Mouse (Mus musculus): ENCODE data around the gene Igf2bp2. TPM values are rescaled to one million over a fixed set of nuclear protein-coding genes. Genes with fewer than 3 reads are reported as not detected.

Gene Igf2bp2
- total and polyA plus RNA-seq, 3 experiments, result 0.43 to 1.5 (median 0.51) TPM

DNA sequence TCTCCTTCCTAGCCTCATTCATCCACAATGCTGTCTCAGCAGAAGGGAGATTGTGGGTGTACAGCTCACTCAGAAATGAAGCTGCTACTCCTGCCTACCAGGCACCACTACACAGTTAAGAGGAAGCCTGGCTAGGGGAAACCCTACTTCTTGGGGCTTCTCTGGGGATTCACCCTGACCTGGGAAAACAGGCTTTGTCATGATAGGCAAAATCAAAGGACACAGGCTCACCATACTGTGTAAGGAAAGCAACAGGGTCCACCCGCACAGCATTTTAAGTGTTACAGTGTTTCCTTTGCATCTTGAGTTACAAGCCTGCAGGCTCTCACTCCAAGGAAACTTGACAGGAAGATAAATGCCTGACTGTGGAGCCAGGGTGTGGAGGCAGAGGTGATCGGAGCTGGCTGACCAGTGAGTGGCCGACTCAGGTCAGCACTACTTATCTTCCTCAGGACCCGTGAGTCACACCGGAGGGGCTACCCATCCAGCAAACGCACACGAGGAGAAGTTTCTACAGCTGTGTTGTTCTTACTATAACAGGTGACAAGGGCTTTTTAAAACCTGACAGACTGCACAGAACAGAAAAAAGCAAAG is 38.7 kb downstream of the Igf2bp2 start (continued):
- no peak for TF ChIP-seq POLR2A (IDR thresholded peaks at IDR 0.05; ENCODE audit: low read depth, low read length)
- TF ChIP-seq UBTF (IDR thresholded peaks at IDR 0.05; ENCODE audit: low read depth, low read length), result 0 out of 2 replicates have a peak, but pooled peaks have one; percentile 45
- TF ChIP-seq HCFC1 (IDR thresholded peaks at IDR 0.05; ENCODE audit: low read depth, low read length), result no peak
- no peak for TF ChIP-seq USF2 (conservative IDR thresholded peaks at IDR 0.05; ENCODE audit: low read depth, low read length)
- TF ChIP-seq ETS1 (conservative IDR thresholded peaks at IDR 0.05; ENCODE audit: low read depth, low read length), result peak; percentile 30; the same call in 1 of the 2 replicates
- no peak for TF ChIP-seq MAX (IDR thresholded peaks at IDR 0.05; ENCODE audit: low read length)
- TF ChIP-seq NRF1 (IDR thresholded peaks at IDR 0.05; ENCODE audit: low read depth, low read length), result no peak
- TF ChIP-seq TCF12 (IDR thresholded peaks at IDR 0.05; ENCODE audit: low read depth, low read length), result peak; percentile 21; the same call in 1 of the 2 replicates
- no peak for TF ChIP-seq USF1 (IDR thresholded peaks at IDR 0.05; ENCODE audit: low read depth, low read length)

DNA sequence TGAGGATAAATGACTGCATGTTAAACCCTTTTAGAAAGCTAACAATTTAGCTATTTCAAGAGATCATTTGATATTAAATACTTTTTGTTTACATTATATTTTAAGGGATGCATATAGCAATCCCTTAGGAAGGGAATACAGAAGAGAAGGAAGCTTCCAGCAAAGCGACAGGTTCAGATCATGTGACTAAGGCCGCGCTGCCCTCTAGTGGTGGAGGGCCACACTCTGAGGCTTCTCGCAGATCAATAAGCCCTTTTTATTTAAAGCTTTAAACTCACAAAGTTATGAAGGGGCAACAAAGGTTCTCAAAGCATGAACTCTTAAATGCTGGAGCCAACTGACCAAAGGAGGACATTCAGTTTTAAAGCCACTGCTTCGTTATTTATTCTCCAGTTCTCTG is 39.4 kb downstream of the Igf2bp2 start:
- Histone ChIP-seq H3K9ac (ENCODE audit: insufficient read depth, low read depth) (peak overlapping the region; percentile 21; the same call in 1 of the 2 replicates), H3K27ac (ENCODE audit: insufficient read depth, low read depth) (peak overlapping the region; percentile 58; the same call in 1 of the 2 replicates), H3K79me2 (replicated peaks; ENCODE audit: control insufficient read depth, extremely low read depth, insufficient read depth, poor library complexity, severe bottlenecking) (no peaks in the 10 kb centered on the region), H3K4me2 (ENCODE audit: insufficient read depth, low read depth, poor library complexity, severe bottlenecking) (peak overlapping the region; percentile 77), H3K4me3 (replicated peaks in 1 of 3; ENCODE audit: low read depth in 2 of 3, low read length in 2 of 3, poor library complexity in 1 of 3) (no peak overlapping the region), H3K27me3 (replicated peaks) (no peaks in the 10 kb centered on the region), H3K9me3 (replicated peaks; ENCODE audit: low read length) (peaks cover 6% of the 10 kb centered on the region), H3K36me3 (replicated peaks in 1 of 2; ENCODE audit: control insufficient read depth in 1 of 2, insufficient read depth in 1 of 2, low read length in 1 of 2) (no peaks in the 10 kb centered on the region), H3K4me1 (ENCODE audit: control insufficient read depth in 1 of 2, insufficient read depth in 2 of 2) (peaks cover 23 to 66% of the 10 kb centered on the region in 2 experiments)
- TF ChIP-seq MXI1 (IDR thresholded peaks at IDR 0.05; ENCODE audit: low read depth, low read length), result peak; percentile 7; the same call in 1 of the 2 replicates
- peak; percentile 67; the same call in 1 of the 2 replicates for TF ChIP-seq MYC (IDR thresholded peaks at IDR 0.05; ENCODE audit: low read depth, low read length)
- TF ChIP-seq MAX (IDR thresholded peaks at IDR 0.05; ENCODE audit: low read length), result peak; percentile 64
- no peak for TF ChIP-seq IRF4 (IDR thresholded peaks at IDR 0.05; ENCODE audit: low read depth, low read length)
- peak; percentile 79 for TF ChIP-seq SMC3 (IDR thresholded peaks at IDR 0.05; ENCODE audit: low read depth, low read length)
- TF ChIP-seq NELFE (IDR thresholded peaks at IDR 0.05; ENCODE audit: low read depth, low read length), result peak; percentile 44; the same call in 1 of the 2 replicates
- no peak for TF ChIP-seq ETS1 (conservative IDR thresholded peaks at IDR 0.05; ENCODE audit: low read depth, low read length)
- TF ChIP-seq PAX5 (IDR thresholded peaks at IDR 0.05; ENCODE audit: low read length), result no peak
- TF ChIP-seq ZNF384 (IDR thresholded peaks at IDR 0.05; ENCODE audit: low read depth, low read length), result no peak
- no peak for TF ChIP-seq UBTF (IDR thresholded peaks at IDR 0.05; ENCODE audit: low read depth, low read length)
- peak; percentile 79 for TF ChIP-seq RAD21 (IDR thresholded peaks at IDR 0.05; ENCODE audit: low read depth, low read length)
- no peak; the same call in 1 of the 2 replicates for TF ChIP-seq SIN3A (IDR thresholded peaks at IDR 0.05; ENCODE audit: low read length)
- peak; percentile 92 for TF ChIP-seq USF2 (conservative IDR thresholded peaks at IDR 0.05; ENCODE audit: low read depth, low read length)
- TF ChIP-seq ELF1 (IDR thresholded peaks at IDR 0.05; ENCODE audit: low read depth, low read length), result no peak
- TF ChIP-seq BHLHE40 (IDR thresholded peaks at IDR 0.05; ENCODE audit: low read depth, low read length), result peak; percentile 87
- no peak for TF ChIP-seq CHD2 (IDR thresholded peaks at IDR 0.05; ENCODE audit: low read length)
- TF ChIP-seq MAFK (IDR thresholded peaks at IDR 0.05; ENCODE audit: insufficient replicate concordance, low read length), result no peak
- TF ChIP-seq ZC3H11A (IDR thresholded peaks at IDR 0.05; ENCODE audit: low read depth, low read length), result peak; percentile 35; the same call in 1 of the 2 replicates
- TF ChIP-seq CTCF (conservative IDR thresholded peaks at IDR 0.05 in 1 of 2, IDR thresholded peaks at IDR 0.05 in 1 of 2; ENCODE audit: low read depth in 2 of 2, low read length in 2 of 2), result peak; percentile 93 to 95
- 0 out of 2 replicates have a peak, but pooled peaks have one; percentile 9 for TF ChIP-seq TCF12 (IDR thresholded peaks at IDR 0.05; ENCODE audit: low read depth, low read length)
- TF ChIP-seq NRF1 (IDR thresholded peaks at IDR 0.05; ENCODE audit: low read depth, low read length), result no peak
- TF ChIP-seq USF1 (IDR thresholded peaks at IDR 0.05; ENCODE audit: low read depth, low read length), result peak; percentile 91
- in situ Hi-C loops (cut with MboI; ENCODE audit: low pct_ligation_motif_present, low pct_unique_long_range_greater_than_20kb, low sequenced_read_pairs) (loop anchor here (10.0 kb wide), 1 partner anchor 289 kb away; no protein-coding TSS in a partner anchor), dilution Hi-C loops (cut with MboI; ENCODE audit: extremely low pct_ligation_motif_present, extremely low pct_unique_long_range_greater_than_20kb, low sequenced_read_pairs) (no loop called here)
- DNase-seq (ENCODE audit: extremely low read depth), result peak; percentile 62

All from CH12.LX (cell line).